Mouse (Mus musculus) natural killer cell, adult 2 months (primary cell): ENCODE results near the gene Vps16.

Experiments used
- DNase-seq, 2 experiments: peaks; one replicate each; pipeline ENCODE4 v3.0.0; 2022; ENCODE audit warnings: low spot score in 2 of 2

Vps16 gene

GRCm38 (mm10) chr2:130457871-130458270, 33.7 kb downstream of the Vps16 start:
- no peak for DNase-seq

DNA sequence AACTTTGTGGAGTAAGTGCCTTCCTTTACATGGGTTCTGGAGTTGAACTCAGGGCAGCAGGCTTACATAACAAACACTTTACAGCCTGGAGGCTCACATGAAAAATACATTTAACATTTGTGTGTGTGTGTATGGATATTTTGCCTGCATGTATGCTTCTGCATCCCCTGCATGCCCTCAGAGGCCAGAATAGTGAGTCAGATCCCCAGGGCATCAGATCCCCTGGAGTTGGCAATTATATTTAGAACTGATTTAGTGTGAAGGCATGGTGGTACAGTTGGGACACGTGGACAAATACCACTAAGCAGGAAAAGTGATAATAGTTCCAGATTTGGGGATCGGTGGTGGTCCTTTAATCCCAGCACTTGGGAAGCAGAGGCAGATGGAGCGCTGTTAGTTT, 35.4 kb downstream of the Vps16 start:
- no peak for DNase-seq

DNA sequence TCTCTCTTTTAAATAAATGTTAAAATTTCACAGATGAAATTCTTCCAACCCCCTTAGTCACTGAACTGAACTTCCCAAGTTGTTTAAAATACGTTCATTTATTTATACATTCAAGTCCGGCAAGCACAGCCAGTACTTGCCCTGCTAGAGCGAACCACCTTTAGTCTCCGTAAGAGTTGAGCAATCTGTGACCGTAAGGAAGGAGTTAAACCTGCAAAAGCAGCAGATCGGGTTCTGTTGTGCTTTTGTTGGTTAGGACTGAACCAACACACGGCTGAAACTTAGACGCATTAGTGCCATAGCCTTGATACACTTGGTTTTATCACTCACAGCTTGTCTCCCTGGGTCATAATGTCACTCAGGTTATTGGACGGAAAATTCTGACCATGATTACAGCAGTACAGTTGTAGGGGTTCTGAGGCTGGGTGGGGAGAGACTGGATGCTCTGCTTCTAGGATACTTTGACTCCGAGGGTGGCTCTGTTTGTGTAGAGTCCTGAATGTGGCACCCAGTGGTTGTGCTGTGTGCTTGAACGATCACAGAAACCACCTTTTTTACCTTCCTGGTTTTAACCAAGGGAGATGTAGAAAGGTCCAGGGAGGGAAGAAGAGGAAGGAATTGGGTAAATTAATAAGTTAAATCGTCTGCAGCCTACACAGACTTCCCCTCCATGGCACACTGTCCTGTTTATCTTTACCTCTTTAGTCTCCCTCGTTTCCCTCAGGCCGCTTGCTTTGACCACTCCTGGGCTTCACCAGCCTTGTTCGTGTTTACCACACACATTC, 37.3 kb downstream of the Vps16 start:
- no peak for DNase-seq

DNA sequence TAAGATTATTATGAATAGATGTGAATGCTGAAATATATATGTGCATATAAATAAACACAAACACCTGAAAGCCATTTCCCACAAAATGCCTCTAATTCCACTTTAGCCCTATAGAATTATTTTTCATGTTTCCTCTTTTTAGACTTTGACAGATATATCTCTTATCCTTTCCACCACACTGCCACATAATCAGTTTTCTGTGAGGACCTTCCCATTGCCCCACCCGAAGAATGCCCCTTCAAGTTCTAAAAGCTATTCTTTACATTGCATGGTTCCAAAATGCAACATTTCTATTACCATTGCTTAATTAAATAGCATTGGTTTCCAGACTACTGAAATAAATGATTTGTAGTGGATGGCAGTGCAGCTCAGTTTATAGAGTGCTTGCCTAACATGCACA, 42.3 kb downstream of the Vps16 start:
- DNase-seq: no peak

DNA sequence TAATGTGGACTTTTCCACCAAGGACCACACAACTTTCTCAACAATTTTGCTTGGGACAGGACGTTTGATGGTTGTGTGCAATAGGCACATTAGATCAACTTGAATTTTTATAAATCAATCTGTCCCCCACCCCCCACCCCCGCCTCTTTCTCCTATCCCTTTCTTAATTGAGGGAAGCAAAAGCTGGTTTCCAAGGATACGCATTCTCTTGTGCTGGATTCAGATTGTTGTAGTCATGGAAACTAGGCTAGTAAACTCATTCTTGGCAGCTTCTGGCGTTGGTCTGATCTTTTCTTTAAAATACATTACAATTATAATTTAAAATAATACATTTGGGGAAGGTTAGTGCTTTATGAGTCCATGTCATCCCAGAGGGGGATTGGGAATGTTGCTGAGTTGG, 45.2 kb downstream of the Vps16 start:
- DNase-seq: no peak

DNA sequence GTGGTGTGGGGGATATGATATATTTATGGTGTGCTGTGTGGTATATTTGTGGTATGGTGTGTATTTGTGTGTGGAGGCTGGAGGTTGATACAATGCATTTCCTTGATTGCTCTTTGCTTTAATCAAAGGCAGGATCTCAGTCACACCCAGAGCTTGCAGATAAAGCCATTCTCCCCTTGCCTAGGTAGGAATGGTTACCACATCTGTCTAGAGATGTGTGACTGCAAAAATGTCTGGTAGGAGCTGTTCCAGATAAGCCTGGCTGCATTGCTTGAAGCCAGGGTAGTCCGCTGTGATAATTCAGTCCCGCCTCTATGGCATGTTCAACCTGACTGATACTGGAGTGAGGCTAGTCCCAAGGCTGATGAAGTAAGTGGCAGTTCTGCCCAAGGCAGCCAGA, 45.8 kb downstream of the Vps16 start:
- DNase-seq: no peak

- no peak for DNase-seq
Measured at GRCm38 (mm10) chr2:130472908-130473510, 48.9 kb downstream of the Vps16 start.

DNA sequence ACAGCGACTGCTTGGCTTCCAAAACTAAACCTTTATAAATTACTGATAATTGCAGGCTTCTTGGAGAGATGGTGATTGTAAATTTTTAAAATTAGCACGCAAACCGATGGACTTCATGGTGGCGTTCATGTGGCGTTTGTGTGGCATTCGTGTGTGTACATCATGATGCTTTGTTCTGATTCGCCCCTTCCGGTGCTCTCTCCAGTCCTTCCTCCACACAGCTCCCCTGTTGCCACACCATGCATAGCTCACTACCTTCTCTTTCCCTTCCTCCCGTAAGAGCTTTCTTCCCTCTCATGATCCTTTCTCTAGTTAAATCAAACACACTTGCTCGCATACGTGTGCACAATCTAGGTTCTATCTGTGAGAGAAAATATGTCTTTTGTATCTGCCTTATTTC, 51.6 kb downstream of the Vps16 start:
- DNase-seq: no peak

GRCm38 (mm10) chr2:130476666-130477297, 52.6 kb downstream of the Vps16 start:
- DNase-seq: no peak

- no peak for DNase-seq
Measured at GRCm38 (mm10) chr2:130482177-130482576, 58.0 kb downstream of the Vps16 start.

GRCm38 (mm10) chr2:130482700-130483099, 58.6 kb downstream of the Vps16 start:
- DNase-seq: no peak

GRCm38 (mm10) chr2:130484206-130484605, 60.1 kb downstream of the Vps16 start:
- no peak for DNase-seq

DNA sequence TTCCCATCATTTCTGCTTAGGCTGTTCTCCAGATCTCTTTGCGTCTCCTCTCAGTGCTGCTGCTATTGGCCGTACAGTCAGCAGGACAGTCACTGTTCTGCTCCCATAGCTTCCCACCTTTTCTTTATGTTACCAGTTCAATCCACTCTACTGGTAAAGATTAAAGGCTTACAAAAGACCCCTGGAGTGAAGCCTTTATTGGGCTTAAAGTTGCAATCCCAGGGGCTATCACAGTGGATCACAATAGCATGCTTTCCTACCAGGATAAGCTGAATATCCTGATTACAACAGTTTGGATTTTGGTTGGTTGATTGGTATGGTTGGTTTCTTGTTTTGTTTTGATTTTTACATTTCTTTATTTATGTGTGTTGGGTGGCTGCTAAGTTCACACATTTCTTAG, 63.9 kb downstream of the Vps16 start:
- DNase-seq: no peak

GRCm38 (mm10) chr2:130488600-130488999, 64.5 kb downstream of the Vps16 start:
- no peak for DNase-seq

GRCm38 (mm10) chr2:130491162-130491561, 67.0 kb downstream of the Vps16 start:
- DNase-seq: no peak

DNA sequence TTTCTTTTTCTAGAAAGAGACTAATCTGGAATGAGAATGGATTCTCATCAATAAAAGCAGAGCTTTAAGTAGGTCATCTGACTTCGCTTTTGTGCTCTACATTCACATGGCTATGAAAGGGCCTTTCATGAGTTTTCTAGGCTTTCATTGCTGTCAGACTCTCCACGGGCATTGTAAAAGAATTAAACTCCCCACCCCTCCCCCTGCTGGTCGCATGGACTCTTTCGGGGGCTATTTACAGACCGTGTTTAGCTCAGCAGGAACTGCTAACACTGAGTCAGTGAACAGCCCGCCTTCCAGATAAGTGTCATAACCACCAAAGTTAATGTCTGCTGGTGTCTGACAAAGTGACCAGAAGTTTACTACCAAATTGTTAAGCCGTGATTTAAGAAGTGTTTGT, 67.4 kb downstream of the Vps16 start:
- peak; percentile 28 to 31 for DNase-seq
